Mouse (Mus musculus) erythroblast, embryonic 14.5 days (primary cell): ENCODE measurements around the gene Rnf31. TPM values are rescaled to one million over a fixed set of nuclear protein-coding genes. Genes with fewer than 3 reads are reported as not detected.

ENCODE experiments used
- H3K27me3 ChIP-seq: 2 replicates; pipeline ENCODE4 v1.6.1; 2012; ENCODE audit warnings: inconsistent platforms; ENCODE audit not compliant: control insufficient read depth
- H3K36me3 ChIP-seq: 2 replicates; pipeline ENCODE4 v1.6.1; 2012; ENCODE audit warnings: mild to moderate bottlenecking, inconsistent platforms; ENCODE audit not compliant: control insufficient read depth
- H3K4me1 ChIP-seq: 2 replicates; pipeline ENCODE4 v1.6.1; 2012; ENCODE audit warnings: inconsistent platforms; ENCODE audit not compliant: control insufficient read depth
- H3K4me3 ChIP-seq: replicated peaks from 2 replicates; pipeline ENCODE3; 2012; ENCODE audit warnings: moderate library complexity, mild to moderate bottlenecking, inconsistent platforms
- H3K9me3 ChIP-seq: 2 replicates; pipeline ENCODE4 v1.6.1; 2012; ENCODE audit warnings: low read length, inconsistent platforms, mixed read lengths; ENCODE audit not compliant: control insufficient read depth
- GATA1 ChIP-seq: IDR thresholded peaks from 2 replicates; pipeline ENCODE4 v1.6.1; 2012; ENCODE audit warnings: low read length, inconsistent platforms, mixed read lengths
- TAL1 ChIP-seq: IDR thresholded peaks from 3 replicates; pipeline ENCODE4 v1.6.1; 2012; ENCODE audit warnings: low read length, inconsistent platforms, mixed read lengths
- polyA plus RNA-seq: library from polyadenylated mRNA; stranded (reverse); fragments of >175 nt; gene quantifications from 2 replicates; pipeline ENCODE4 v1.2.3, GENCODE M21; 2012

Gene Rnf31
- polyA plus RNA-seq, 1 experiment: 0.86 TPM

GRCm38 (mm10) chr14:55558740-55559448 is 32.6 kb upstream of the Rnf31 start:
- peaks cover 27% of the 10 kb centered on the region for H3K36me3 ChIP-seq
- TF ChIP-seq GATA1 (peak; percentile 68), TAL1 (peak; percentile 68)
- H3K4me3 ChIP-seq: peak overlapping the region; percentile 68
- H3K4me1 ChIP-seq: peaks cover 78% of the 10 kb centered on the region
- H3K9me3 ChIP-seq: peaks cover 2% of the 10 kb centered on the region; the same call in 1 of the 2 replicates
- no peaks in the 10 kb centered on the region for H3K27me3 ChIP-seq

DNA sequence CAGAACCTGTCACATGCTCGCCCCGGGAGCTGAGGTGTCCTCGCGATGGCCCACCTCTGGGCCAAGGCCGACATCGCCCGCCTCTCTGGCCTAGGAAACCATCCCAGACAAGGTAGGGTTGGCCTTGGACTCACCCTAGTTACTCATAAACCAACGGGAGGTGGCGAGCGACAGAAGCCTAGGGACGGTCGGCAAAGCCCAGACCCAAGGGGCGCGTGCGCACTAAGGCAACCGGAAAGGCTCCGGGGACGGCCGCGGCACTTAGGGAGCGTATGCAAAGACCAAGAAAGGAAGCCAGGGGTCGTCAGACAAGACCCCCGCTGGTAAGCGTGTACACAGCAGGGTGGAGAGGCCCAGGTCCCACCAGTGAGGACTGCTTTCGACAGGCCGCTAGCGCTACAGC is 31.7 kb upstream of the Rnf31 start, which contains the start of gene Dcaf11:
TSS of gene Dcaf11 (plus strand) at position 208 of the 403 bp plus-strand sequence.
- no peak for TF ChIP-seq GATA1
- no peak for TF ChIP-seq TAL1
- peaks cover 2% of the 10 kb centered on the region; the same call in 1 of the 2 replicates for H3K9me3 ChIP-seq
- H3K36me3 ChIP-seq: peaks cover 36% of the 10 kb centered on the region
- no peaks in the 10 kb centered on the region for H3K27me3 ChIP-seq
- H3K4me3 ChIP-seq: peak within 1 kb of the TSS; percentile 68
- peaks cover 69% of the 10 kb centered on the region for H3K4me1 ChIP-seq

- no peaks in the 10 kb centered on the region for H3K27me3 ChIP-seq
- peak within 1 kb of the TSS; percentile 68 for H3K4me3 ChIP-seq
- H3K9me3 ChIP-seq: peaks cover 2% of the 10 kb centered on the region; the same call in 1 of the 2 replicates
- H3K4me1 ChIP-seq: peaks cover 65% of the 10 kb centered on the region
- peaks cover 42% of the 10 kb centered on the region for H3K36me3 ChIP-seq
- TF ChIP-seq TAL1 (no peak), GATA1 (peak; percentile 50)
Observed at GRCm38 (mm10) chr14:55560202-55561073, 31.1 kb upstream of the Rnf31 start, which contains the start of gene A730061H03Rik. Gene A730061H03Rik, minus strand, starts transcription at chr14:55560406.

GRCm38 (mm10) chr14:55561860-55562259 is 29.6 kb upstream of the Rnf31 start:
- TF ChIP-seq GATA1: no peak
- no peak for TF ChIP-seq TAL1
- Histone ChIP-seq H3K36me3 (peaks cover 57% of the 10 kb centered on the region), H3K4me1 (peaks cover 52% of the 10 kb centered on the region), H3K27me3 (no peaks in the 10 kb centered on the region), H3K4me3 (peak overlapping the region; percentile 68), H3K9me3 (no peaks in the 10 kb centered on the region)

- no peak overlapping the region for H3K4me3 ChIP-seq
- H3K36me3 ChIP-seq: peaks cover 70% of the 10 kb centered on the region
- H3K4me1 ChIP-seq: peaks cover 38% of the 10 kb centered on the region
- H3K9me3 ChIP-seq: no peaks in the 10 kb centered on the region
- no peaks in the 10 kb centered on the region for H3K27me3 ChIP-seq
- TF ChIP-seq TAL1: no peak
- TF ChIP-seq GATA1: no peak
Observed at GRCm38 (mm10) chr14:55563249-55563648, 28.3 kb upstream of the Rnf31 start.

DNA sequence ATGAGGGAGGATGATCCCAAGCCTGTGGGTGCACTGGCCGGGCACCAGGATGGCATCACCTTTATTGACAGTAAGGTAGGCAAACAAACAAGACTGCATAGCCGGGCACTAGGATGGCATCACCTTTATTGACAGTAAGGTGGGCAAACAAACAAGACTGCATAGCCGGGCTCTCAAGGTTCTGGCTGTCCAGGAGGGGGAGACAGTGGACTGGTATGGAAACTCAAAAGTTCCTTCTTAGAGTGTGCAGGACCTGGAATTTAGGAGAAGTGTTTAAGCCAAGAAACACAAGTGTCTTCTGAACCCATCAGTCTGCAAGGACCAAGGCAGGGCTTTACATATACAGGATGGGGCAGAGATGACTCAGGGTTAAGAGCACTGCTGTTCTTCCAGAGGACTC is 25.8 kb upstream of the Rnf31 start:
- H3K36me3 ChIP-seq: peaks cover 93% of the 10 kb centered on the region
- TF ChIP-seq GATA1: no peak
- no peak for TF ChIP-seq TAL1

DNA sequence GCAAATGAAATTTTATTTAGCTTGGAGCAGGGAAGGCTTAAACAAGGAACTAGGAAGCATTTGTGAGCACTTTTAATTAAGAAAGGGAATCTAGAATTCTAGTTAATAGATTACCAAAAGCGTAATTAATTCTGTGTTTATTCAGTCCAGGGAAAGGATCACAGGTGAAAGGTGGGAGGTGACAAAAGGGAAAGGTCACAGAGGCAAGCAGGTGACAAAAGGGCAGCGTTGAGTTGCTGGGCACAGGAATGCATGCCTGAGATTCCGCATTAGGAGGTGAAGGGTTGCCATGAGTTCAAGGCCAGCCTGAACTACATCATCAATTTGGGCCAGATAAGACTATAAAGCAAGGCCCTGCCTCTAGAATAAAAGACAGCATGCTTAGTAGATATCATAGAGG is 24.0 kb upstream of the Rnf31 start:
- Histone ChIP-seq H3K4me1 (peaks cover 21% of the 10 kb centered on the region), H3K4me3 (no peak overlapping the region), H3K27me3 (no peaks in the 10 kb centered on the region), H3K9me3 (no peaks in the 10 kb centered on the region), H3K36me3 (peaks cover 81% of the 10 kb centered on the region)
- no peak for TF ChIP-seq TAL1
- TF ChIP-seq GATA1: no peak

More for the DNA sequence above, 25.8 kb upstream of the Rnf31 start:
- peaks cover 26% of the 10 kb centered on the region for H3K4me1 ChIP-seq
- no peak overlapping the region for H3K4me3 ChIP-seq
- no peaks in the 10 kb centered on the region for H3K9me3 ChIP-seq
- H3K27me3 ChIP-seq: no peaks in the 10 kb centered on the region

GRCm38 (mm10) chr14:55570588-55570987 is 20.9 kb upstream of the Rnf31 start:
- Histone ChIP-seq H3K9me3 (no peaks in the 10 kb centered on the region), H3K4me1 (peaks cover 13% of the 10 kb centered on the region), H3K27me3 (no peaks in the 10 kb centered on the region), H3K4me3 (no peak overlapping the region), H3K36me3 (peaks cover 50% of the 10 kb centered on the region)
- TF ChIP-seq TAL1 (no peak), GATA1 (no peak)

DNA sequence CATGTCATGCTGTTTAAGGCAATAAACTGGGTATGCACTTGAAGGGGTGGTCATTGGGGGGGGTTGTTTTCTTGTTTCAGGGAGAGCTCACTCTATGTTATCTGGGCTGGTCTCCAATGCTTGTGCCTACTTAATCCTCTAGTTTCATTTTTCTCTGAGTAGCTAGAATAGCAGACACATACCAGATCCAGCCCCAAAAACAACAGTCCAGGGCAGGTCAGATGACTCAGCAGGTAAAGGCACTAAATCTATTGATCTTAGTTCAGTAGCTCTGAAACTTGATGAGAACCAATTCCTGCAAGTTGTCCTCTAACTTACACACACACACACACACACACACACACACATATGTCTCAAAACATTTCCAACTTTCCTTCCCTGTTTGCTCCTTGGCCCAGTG is 19.7 kb upstream of the Rnf31 start:
- Histone ChIP-seq H3K36me3 (peaks cover 38% of the 10 kb centered on the region), H3K4me1 (peaks cover 20% of the 10 kb centered on the region), H3K9me3 (no peaks in the 10 kb centered on the region), H3K27me3 (no peaks in the 10 kb centered on the region), H3K4me3 (no peak overlapping the region)
- no peak for TF ChIP-seq TAL1
- TF ChIP-seq GATA1: no peak
